Mouse (Mus musculus): ENCODE measurements around the gene Sipa1l2. TPM values are rescaled to one million over a fixed set of nuclear protein-coding genes. Genes with fewer than 3 reads are reported as not detected.

The Sipa1l2 gene
- total RNA-seq, 2 experiments from 2014 or later = 34.3 to 48.1 TPM

DNA sequence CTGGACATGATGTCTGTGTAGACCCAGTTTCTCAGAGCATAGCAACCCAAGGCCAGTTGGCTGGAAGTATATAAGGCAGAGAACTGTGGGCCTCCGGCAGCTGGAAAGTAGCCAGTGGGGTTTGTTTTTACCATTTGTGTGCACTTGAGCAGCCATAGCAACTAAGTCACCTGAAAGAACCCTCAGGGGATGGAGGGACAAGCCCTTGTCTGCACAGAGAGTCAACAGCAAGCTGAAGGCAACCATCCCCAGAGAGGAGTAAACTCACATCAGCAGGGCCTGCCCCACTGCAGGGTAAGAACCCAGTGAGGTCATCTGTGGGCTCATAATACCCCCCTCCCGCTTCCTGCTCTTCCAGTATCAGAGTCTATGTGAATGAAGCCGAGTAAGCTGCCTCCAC lies 14.7 kb upstream of the Sipa1l2 start:
- DNase-seq (ENCODE audit: low spot score in 2 of 2) = no peak

DNA sequence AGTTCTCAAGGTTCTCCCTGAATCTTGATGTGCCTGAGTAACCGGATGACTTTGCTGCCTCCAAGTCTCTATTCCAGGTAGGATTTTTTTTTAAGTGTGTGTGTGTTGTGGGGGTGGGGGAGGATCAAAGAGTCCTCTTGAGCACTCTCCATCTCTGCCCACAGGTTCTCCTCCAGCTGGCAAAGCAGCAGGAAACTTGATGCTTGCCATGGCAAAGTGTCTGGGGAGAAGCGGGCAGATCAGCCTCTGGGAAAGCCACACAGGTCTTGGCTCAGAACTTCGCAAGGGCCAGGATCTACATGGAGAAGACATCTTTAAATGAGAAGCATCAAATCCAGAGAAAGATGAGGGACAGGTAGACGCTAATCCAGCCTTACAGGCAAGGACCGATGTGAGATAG lies 10.8 kb upstream of the Sipa1l2 start:
- no peak for DNase-seq (ENCODE audit: low spot score in 2 of 2)

DNA sequence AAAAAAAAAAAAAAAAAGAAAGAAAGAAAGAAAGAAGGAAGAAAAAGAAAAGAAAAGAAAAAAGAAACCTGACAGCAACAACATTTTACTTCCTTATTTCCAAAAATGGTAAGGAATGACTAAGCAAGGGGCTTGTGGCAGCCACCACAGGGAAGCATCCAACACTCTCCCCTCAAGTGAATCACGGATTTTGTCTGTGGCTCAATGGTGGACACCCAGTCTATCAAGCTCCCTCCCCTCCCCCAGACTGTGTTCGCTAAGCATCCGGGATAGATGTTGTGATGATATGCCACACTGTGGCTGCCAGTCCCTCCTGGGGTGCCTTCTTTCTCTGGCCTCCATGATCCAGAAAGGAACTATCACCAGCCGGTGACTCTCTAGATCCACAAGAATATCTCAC lies 6.5 kb upstream of the Sipa1l2 start:
- no peak for DNase-seq (ENCODE audit: low spot score in 2 of 2)

DNA sequence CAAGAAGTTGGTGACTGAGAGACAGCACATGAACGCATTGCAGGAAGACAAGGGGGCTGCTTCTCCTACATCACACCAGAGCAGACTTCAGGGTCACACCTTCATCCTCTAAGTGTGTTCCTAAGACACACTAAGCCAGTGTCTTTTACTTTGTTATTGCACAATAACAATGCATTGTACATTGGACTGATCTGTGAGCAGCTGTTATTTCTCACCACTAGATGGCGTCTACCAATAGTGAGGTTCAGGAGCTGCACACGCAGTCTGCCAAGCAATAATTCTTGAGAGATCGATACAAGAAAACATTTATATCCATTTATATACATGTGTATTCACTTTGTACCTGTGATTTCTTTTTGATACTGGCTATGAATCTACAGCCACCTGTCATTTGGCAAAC lies 4.7 kb upstream of the Sipa1l2 start:
- DNase-seq (ENCODE audit: low spot score in 2 of 2) = no peak

DNA sequence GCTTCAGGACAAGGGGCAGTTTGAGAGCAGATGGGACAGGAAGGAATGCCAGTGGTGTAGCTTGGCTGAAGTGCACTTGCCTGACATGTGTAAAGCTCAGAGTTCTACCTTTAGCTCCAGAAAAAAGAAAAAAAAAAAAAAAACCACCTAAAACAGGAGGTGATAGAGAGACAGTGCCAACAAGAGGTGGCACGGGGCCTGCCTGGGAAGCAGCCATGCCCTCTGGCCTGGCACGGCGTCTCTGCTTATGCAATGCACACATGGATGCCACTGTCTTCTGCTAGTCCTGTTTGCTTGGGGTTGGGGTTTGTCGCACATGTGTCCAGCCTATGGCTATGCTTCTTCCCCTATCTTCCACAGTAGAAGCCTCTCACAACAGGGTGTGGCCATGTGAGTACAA lies 2.6 kb upstream of the Sipa1l2 start:
- no peak for DNase-seq (ENCODE audit: low spot score in 2 of 2)

DNA sequence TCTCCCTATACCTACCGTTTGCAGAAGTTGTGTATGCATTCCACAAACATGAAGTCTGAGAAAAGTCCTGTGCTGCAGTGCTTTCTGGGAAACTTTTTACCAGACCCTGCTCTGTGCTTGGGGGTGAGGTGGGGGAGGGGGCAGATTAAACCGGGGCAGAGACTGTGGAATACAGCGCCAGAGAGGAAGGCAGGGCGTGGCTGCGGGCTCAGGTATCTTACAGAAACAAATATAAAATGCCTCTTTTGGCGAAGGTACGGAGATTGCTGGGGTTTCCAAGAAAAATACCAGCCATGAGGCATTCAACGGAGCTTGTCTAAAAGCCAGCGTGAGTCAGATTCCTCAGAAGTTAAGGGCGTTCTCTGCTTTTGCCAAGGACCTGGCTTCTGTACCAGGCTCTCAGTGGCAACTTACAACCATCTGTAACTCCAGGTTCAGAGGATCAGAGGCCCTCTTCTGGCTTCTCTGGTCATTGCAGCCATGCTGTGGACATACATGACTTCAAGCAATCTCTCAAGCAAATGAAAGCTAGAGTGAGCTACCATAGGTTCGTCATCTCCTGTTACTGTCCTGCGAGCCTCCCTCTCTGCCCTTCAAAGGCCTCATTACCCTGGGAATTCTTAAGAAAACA lies 1.3 kb upstream of the Sipa1l2 start:
- DNase-seq (ENCODE audit: low spot score in 2 of 2) = no peak

DNA sequence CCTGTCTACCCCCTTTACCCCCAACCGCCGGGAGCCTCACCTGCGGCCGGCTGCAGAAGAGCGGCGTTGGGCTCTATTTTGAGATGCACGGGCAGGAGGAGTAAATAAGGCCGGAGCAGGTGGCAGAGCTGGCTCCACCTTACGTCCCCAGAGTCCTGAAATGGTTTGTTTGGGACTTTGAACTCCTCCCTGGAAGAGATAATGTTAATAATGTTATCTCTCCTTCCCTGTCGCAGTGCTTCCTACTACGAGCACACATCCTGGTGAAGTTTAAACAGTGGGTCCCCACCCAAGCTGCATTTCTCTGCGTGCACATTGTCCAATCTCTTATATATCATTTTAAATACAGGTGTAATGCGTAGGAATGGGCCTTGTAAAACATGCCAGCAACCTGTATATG lies 781 bp upstream of the Sipa1l2 start:
- no peak for DNase-seq (ENCODE audit: low spot score in 2 of 2)

DNA sequence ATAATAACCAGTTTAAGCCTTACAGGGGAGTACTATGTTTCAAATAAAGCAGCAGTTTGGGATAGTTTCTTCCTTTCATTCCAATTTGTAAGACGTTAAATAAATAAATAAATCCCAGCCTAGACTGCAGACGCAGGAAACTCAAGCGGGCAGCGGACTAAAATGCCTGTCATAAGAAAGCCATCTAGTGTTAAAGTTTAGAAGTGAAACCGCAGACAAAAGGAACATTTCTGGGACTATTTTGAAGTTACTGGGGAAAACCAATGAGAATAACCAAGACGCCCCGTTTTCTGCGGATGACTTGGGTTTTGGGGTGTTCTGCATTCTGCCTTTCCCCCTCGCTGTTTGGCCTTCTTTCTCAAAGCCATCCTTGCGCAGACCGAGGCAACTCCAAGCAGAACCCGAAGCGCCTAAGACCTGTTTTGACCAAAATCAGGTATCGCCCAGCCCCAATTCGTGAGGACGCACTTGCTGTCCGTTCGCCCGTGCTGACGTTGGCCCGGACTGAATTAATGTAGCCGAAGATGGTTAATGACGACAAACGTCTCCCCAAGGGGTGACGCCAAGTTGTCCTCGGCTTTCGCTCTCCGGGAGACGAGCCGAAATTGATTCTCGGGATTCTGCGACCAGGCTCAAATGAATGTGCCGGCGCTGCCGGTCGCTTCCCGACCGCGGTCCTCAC lies 616 bp downstream of the Sipa1l2 start:
- DNase-seq (ENCODE audit: low spot score in 2 of 2) = peak in 1 of 2 experiments; percentile 27

DNA sequence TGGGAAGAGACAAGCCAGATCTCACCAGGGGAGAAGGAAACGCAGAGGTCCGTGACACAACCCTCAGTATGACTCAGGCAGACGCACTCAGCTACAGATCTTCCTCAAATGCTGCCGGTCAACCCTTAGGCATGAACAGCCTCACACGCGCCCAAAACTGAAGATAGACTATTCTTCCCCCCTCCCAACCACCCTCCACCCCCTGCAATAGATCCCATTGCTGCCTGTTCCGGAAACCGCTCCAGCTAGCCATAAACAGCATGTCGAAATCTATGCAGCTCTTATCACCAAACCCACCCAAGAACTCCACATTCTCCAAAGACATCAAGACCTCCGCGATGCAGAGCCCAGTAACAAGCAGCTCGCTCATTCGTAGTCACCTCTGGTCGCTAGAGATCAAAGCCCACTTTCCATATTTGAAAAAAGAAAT lies 1.2 kb downstream of the Sipa1l2 start:
- DNase-seq (ENCODE audit: low spot score in 2 of 2) = peak; percentile 39 to 46

DNA sequence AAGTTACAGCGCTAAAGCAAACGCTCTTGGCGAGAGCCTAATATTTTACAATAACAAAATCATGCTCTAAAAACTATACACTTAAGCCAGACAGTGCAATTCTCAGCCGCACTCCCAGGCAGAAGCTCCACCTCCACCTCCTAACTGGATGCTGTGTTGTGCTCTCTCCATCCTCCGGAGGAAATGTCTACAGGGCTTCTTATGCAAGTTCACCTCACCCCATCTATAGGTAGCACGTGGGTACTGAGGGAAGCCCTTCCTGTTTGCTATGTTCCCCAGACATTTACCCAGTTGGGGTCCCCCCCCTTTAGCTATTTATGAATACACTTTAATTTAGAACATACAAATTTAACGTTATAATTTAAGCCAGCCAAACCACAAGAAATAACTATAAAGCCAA lies 2.0 kb downstream of the Sipa1l2 start:
- no peak for DNase-seq (ENCODE audit: low spot score in 2 of 2)

DNA sequence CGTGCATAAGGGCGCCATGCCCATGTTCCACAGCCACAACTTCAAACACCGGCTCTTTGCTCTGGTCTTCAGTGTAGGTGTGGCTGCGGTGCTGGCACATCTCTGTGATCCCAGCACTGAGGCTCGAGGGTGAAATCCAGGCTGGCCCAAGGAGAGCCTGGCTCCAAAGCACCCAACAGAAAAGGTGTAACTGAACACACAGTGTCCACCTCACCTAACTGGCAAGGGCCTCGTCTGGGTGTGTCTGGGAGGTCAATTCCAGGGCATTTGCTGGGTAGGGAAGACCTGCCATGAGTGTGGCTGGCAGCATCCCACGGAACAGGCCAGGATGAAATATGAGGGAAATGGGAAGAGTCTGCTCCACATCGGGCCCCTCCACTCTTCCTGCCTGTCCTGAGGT lies 6.7 kb downstream of the Sipa1l2 start:
- DNase-seq (ENCODE audit: low spot score in 2 of 2) = no peak

DNA sequence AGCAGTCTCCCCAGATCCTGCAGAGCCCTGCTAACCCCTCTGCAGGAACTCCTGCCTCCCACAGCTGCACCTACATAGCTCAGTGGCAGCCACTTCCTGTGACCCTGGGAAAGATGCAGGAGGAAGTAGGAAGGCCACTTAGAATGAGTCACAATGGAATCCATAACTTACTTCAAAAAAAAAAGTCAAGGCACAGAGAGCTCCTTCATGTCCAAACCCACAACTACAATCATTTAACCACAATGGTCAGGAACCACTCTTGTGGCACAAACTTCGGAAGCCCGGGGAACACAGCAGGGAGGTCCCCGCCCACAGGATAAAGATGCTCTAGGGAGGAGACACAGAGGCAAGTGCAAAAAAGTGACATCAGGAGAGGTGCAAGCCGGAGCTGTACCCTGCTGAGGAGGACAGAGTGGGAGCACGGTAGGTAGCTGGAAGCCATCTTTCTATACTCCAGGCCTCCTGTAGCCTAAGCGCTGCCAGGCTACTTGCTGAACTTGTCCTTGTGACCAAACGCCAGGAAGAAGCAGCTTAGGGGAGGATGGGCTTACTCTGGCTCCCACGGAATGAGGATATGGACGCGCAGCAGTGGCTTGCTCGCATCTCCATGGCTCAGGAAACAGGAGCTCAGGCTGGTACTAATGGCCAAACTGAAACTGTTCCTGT lies 8.7 kb downstream of the Sipa1l2 start:
- DNase-seq (ENCODE audit: low spot score in 2 of 2) = no peak

DNA sequence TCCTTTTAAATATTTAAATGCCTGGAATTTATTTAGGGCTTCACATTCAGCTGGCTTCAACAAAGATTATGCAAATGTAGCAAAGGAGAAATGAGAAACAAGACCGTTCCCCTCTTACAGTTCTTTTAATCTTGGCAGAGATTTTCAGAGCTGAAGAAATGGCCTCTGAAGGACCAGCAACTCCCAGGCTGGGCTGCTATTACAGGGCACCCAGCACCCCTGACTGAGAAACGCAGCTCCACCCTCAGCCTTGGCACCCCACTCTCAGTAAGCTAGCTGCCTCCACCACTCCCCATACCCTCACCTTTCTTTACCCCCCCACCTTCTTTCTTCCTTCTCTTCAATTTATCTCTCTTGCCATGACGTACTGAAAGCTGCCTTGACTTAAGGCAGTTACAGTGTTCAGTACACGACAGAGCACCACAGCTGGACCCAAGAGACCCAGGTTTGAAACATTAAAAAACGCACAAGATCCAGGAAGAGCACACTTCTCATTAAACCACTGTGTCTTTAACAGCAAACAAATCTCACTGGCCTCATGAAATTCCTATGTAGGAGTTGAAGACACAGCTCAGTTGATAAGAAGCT lies 10.4 kb downstream of the Sipa1l2 start:
- no peak for DNase-seq (ENCODE audit: low spot score in 2 of 2)

DNA sequence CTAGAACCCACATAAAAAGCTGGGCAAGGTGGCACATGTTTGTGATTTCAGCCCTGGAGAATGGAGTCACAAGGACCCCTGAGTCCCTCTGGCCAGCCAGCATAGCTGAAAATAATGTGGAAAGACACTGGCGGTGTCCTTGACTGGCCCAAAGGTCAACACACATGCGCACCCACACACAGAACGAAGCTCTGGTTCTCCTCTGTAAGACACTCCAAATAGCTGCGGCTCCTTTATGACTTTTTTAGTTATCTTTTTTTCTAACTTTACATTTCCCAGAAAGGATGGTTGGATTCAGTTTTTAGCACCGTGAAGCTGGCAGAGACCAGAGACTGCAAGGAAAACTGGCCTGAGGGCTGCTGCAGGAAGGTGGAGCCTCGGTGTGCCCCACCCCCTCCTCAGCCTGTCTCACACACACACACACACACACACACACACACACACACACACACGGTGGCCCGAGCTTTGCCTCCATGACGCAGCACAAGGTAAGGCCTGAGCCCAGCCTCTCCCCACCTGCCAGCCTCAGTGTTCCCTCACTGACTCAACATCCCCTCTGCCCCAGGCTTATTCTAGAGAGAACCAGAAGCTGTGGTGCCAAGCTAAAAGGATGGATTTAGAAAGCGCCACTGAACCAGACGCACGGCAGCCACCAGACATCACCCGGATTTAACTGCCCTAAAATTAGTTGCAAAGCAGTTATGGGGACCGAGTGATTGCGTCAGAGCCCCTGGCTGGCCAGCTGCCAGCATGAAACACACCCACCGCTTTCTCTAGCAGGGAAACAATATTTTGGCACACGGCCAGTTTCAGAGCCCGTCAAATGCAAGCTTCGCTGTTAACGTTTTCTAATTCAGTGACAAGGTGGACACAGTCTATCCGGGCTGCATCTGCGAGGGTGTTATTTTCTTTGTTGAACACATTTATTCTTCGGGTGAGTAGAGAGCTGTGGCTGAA lies 11.2 kb downstream of the Sipa1l2 start:
- peak; percentile 82 to 83 for DNase-seq (ENCODE audit: low spot score in 2 of 2)

DNA sequence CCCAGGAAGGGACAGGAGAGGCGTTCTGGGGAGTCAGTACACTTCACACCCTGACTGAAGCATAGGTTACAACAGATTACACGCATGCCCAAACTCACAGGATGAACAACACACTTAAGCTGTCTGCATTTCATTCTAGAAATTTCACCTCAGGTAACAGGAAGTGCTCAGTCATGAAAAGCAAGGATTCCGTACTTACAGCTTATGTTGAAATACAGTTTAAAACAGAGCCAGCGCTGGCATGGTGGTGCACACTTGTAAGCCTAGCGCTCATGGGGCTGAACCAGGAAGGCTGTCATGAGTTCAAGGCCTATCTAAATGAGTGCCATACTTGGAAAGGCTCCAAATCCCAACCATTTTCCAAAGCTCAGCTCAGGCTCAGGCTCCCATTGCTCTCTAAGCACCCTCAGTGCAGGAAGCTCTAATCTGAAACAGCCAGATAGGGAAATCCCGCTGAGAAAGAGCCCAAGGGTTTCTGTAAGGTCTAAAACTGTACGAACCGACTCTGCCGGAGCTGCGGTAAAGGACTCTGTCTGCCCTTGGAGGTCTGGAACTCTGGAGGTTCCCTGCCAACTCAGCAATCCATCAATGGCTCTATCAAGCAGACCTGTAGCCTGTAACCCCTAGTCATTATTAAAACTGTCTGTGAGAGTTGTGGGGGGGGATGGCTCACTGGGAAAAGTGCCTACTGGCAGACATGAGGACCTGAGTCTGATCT lies 12.1 kb downstream of the Sipa1l2 start:
- peak in 1 of 2 experiments; percentile 38 for DNase-seq (ENCODE audit: low spot score in 2 of 2)

DNA sequence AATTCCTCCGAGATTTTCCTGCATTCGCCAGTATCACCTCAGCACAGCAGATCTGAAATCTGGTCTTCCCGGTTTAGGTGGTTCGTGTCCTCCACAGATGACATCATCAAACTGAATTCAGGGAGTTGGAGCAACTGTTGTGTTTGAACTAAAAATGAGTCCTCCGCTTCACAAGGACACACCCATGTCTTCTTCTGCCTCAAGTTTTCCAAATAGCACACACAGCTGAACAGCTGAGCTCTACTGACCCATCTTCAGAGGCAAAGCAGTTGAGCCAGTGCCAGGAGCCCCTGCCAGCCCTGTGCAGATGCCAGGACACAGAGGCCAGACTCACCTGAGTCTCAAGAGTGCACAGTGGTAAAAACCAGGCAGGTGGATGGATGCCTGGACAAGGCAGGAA lies 12.9 kb downstream of the Sipa1l2 start:
- DNase-seq (ENCODE audit: low spot score in 2 of 2) = no peak

DNA sequence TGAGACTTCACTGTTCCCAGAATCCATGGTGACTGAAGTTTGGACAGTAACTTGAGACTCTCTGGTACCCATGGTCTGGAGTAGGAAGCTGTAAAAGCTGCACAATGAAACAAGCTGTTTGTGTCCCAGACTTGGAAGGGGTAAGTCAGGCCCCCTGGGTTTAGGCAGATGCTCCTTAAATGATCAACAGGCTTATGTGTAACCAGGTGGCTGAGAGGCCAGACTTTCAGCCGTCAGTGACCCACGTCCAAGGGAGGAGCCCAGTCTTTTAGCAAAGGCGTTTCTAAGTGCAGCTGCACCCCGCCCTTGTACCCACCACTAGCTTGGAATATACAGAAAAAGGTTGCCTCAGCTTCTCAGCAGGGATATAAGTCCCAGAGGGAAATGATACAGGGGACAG lies 19.0 kb downstream of the Sipa1l2 start:
- DNase-seq (ENCODE audit: low spot score in 2 of 2) = no peak

DNA sequence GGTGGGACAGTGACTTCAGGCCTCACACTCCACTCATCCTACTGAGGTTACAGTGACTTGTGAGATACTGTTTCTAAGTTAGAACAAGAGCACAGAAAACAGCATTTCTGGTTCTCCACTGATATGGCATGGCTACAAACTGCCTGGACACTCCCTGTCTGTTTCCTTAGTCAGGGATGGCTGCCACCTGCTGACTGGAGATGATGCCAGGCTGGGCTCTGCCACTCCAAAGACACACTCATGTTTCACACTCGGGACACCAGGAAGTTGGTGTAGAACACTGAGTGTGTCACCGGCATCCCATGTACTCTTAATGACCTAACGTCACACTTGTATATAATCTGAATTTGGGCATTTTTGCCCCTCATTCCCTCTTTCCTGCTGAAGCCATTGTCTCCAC lies 22.3 kb downstream of the Sipa1l2 start:
- no peak for DNase-seq (ENCODE audit: low spot score in 2 of 2)

DNA sequence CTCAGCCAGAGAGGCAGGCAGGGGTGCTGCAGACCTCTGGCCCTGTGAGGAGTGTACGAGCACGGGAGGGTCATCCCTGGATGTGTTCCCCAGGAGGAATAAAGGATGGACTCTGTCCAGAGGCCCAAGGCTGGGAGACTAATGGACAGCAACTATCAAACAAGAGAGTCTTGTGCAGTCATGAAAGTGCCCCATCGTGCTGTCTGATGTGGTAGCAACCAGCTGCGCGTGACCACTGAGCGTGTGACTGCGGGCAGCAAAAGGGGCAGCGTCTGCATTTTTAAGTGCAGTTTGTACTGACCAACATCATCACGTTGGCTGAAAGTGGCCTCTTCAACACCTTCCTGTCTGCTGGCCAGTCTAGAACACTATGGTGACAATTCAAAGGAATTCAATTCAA lies 23.7 kb downstream of the Sipa1l2 start:
- DNase-seq (ENCODE audit: low spot score in 2 of 2) = no peak

DNA sequence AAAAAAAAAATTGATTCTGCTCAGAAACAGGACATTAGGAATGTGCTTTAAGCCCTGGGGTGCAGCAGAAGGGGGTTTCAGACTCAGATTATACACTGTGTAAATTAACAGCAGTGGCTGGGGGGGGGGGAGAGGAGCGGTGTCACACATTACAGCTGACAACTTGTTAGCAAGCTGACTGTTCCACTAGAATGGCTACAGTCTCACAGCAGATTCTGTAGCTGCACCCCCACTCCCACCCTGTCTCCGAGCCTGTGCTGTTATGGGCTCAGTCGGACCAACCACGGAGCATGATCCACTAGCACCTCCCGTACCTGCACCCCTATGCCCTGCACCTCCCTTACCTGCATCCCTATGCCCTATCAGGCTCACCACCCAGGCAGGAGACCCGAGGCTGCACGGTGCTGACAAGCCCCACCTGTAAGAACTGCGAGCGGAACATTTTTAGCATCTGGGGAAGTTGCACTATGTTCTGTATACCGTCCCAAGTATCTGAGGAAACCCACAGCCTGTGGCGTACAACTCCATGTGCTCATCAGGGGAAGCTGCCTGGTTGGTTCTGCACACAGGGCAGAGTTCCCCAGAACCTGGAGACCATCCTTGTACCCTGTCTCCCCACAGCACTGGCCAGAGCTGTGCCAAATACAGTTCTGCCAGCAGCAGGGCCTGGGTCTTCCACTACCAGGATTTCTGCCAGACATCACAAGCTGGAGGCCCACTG lies 26.6 kb downstream of the Sipa1l2 start:
- DNase-seq (ENCODE audit: low spot score in 2 of 2) = no peak
